Mouse (Mus musculus) neural tube, embryonic 15.5 days (tissue): ENCODE data around the gene Tmem79. TPM values are rescaled to one million over a fixed set of nuclear protein-coding genes. Genes with fewer than 3 reads are reported as not detected.

Experiments
- polyA plus RNA-seq: library from polyadenylated mRNA; unstranded; fragments of >200 nt; fragmentation: Nextera tagmentation; extraction: Ambion mirVana; gene quantifications from 2 replicates; pipeline ENCODE4 v1.2.1, GENCODE M21; 2015

The Tmem79 gene
- polyA plus RNA-seq, 1 experiment from 2014 or later = 1.9 TPM

Other genes starting within 250 kb of the Tmem79 start
- 14.3 and 20.3 TPM in 2 replicates for gene Mef2d, start 193.8 kb downstream of the Tmem79 start, polyA plus RNA-seq
- gene Rhbg, start 81.4 kb downstream of the Tmem79 start, polyA plus RNA-seq = 0.78 and 0.83 TPM in 2 replicates
- 0.26 TPM in 1 of 2 replicates, not detected in the other for gene Gm38392, start 48.9 kb downstream of the Tmem79 start, polyA plus RNA-seq
- 9.5 and 12.4 TPM in 2 replicates for gene Tsacc, start 39.1 kb downstream of the Tmem79 start, polyA plus RNA-seq
- gene Cct3, start 39.0 kb downstream of the Tmem79 start, polyA plus RNA-seq = 426 and 468 TPM in 2 replicates
- 102 and 129 TPM in 2 replicates for gene Glmp, start 11.1 kb downstream of the Tmem79 start, polyA plus RNA-seq
- 57.7 and 60.8 TPM in 2 replicates for gene Smg5, start 112 bp upstream of the Tmem79 start, polyA plus RNA-seq
- gene Paqr6, start 28.4 kb upstream of the Tmem79 start, polyA plus RNA-seq = 1.6 and 2.5 TPM in 2 replicates
- gene Bglap3, start 36.6 kb upstream of the Tmem79 start, polyA plus RNA-seq = 0.15 and 0.28 TPM in 2 replicates
- not detected in 2 replicates for gene Bglap2, start 42.6 kb upstream of the Tmem79 start, polyA plus RNA-seq
- not detected in 2 replicates for gene Bglap, start 48.3 kb upstream of the Tmem79 start, polyA plus RNA-seq
- gene Pmf1, start 74.2 kb upstream of the Tmem79 start, polyA plus RNA-seq = 25.8 and 52.7 TPM in 2 replicates
- 33.6 and 36.4 TPM in 2 replicates for gene Slc25a44, start 89.0 kb upstream of the Tmem79 start, polyA plus RNA-seq
- gene Sema4a, start 125.0 kb upstream of the Tmem79 start, polyA plus RNA-seq = 28.2 and 28.8 TPM in 2 replicates
- 70.3 and 78.7 TPM in 2 replicates for gene Lmna, start 173.8 kb upstream of the Tmem79 start, polyA plus RNA-seq
- 18.6 and 19.2 TPM in 2 replicates for gene Mex3a, start 196.2 kb upstream of the Tmem79 start, polyA plus RNA-seq
- gene Rab25, start 212.2 kb upstream of the Tmem79 start, polyA plus RNA-seq = 0.29 and 4.1 TPM in 2 replicates
- 189 and 193 TPM in 2 replicates for gene Lamtor2, start 216.9 kb upstream of the Tmem79 start, polyA plus RNA-seq
- gene Ubqln4, start 217.6 kb upstream of the Tmem79 start, polyA plus RNA-seq = 39.2 and 40.1 TPM in 2 replicates
- gene Ssr2, start 239.7 kb upstream of the Tmem79 start, polyA plus RNA-seq = 157 and 175 TPM in 2 replicates